Mouse (Mus musculus): ENCODE measurements around the gene Olfr372.
"Not testable (repeated sequence)": the region's sequence is repeated elsewhere in the genome, so short reads cannot be mapped to it uniquely, and the experiment has no call there.

GRCm38 (mm10) chr8:72019022-72019421 lies 22.0 kb upstream of the Olfr372 start:
- not testable (repeated sequence) for TF ChIP-seq CTCF (IDR thresholded peaks at IDR 0.05; ENCODE audit: control insufficient read depth, insufficient read depth, insufficient read length); FOSL1 (IDR thresholded peaks at IDR 0.05; ENCODE audit: insufficient read depth, low read length, poor library complexity, severe bottlenecking)
